Mouse (Mus musculus): ENCODE measurements around the gene Dgat2. TPM values are rescaled to one million over a fixed set of nuclear protein-coding genes. Genes with fewer than 3 reads are reported as not detected.

Gene Dgat2
- polyA plus RNA-seq, 1 experiment from 2014 or later = 38.3 TPM

DNA sequence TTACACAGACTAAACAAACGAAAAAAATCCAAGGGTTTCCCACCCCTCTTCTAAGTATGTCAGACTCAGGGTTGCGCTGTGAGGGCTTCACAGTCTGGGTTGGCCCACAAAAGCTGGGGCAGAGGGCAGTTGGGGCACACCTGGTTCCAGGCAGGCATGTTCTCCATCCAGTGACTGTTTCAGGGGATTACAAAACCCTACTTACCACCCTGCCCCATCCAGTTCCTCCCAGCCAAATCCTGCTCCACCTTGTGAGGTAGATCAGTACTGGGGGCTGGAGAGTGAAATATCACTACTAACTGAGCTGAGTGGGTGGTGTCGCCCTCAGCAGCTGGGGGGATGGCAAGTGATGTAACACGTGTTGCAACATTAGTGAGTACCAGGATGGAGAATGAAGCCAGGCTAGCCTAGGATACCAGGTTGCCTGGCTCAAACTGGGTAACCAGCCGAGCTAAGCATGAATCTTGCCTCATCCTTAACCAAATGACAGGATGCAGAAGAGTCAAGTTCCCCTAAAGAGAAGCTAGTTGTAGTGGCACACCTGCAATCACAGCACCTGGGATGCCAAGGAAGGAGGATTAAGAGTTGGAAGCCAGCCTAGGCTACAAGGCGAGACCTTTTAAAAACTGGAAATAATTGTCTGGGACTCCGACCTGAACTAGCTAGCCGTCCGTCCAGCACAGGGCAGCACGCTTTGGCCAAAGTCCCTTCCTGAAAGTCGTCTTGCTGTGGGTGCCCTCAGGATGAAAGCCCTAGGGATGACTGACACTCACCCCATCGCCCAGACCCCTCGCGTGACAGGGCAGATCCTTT lies 694 bp downstream of the Dgat2 start:
- peak; percentile 1; the same call in 1 of the 2 replicates for ATAC-seq (ENCODE audit: low read depth)
- H3K36me3 ChIP-seq (ENCODE audit: control insufficient read depth, insufficient read depth, low read length) = no peaks in the 10 kb centered on the region
- peak overlapping the region; percentile 98 for H3K4me2 ChIP-seq (ENCODE audit: low read depth, low read length)
- peak overlapping the region; percentile 91 for H3K27ac ChIP-seq (ENCODE audit: low read length)
- H3K4me3 ChIP-seq (ENCODE audit: low read length) = peak overlapping the region; percentile 80
- 18% methylated on average over 14 of the region's 14 CpGs for whole genome bisulfite sequencing
- H3K9me3 ChIP-seq (ENCODE audit: control insufficient read depth, low read length) = no peaks in the 10 kb centered on the region
- peak overlapping the region; percentile 91 for H3K9ac ChIP-seq (ENCODE audit: low read length)
- H3K27me3 ChIP-seq (ENCODE audit: control insufficient read depth, insufficient read depth, low read depth, low read length) = no peaks in the 10 kb centered on the region
- peaks cover 9% of the 10 kb centered on the region for H3K4me1 ChIP-seq (replicated peaks; ENCODE audit: control insufficient read depth, insufficient read depth, low read length)

DNA sequence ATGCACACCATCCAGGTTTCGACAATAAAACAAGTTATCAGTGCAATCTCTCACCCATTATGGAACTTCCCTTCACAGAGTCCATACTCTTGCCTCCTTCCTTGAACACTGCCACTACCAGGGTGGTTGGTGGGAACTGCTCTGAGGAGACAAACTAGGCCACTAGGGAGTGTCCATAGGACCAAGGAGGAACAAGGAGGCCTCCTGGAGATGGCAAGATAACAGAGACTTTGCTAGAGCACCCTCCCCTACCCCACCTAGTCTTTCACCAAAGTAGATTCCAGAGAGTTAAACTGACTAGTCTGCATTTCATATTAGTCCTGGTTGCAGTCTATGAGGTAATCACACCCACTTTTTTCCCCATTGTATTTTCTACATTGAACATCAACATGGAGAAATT lies 2.4 kb downstream of the Dgat2 start:
- peak overlapping the region; percentile 36 for H3K4me2 ChIP-seq (ENCODE audit: low read depth, low read length)
- no peaks in the 10 kb centered on the region for H3K9me3 ChIP-seq (ENCODE audit: control insufficient read depth, low read length)
- no peak overlapping the region for H3K4me3 ChIP-seq (ENCODE audit: low read length)
- H3K9ac ChIP-seq (ENCODE audit: low read length) = no peak overlapping the region
- no peaks in the 10 kb centered on the region for H3K27me3 ChIP-seq (ENCODE audit: control insufficient read depth, insufficient read depth, low read depth, low read length)
- no peak for ATAC-seq (ENCODE audit: low read depth)
- H3K4me1 ChIP-seq (replicated peaks; ENCODE audit: control insufficient read depth, insufficient read depth, low read length) = peaks cover 9% of the 10 kb centered on the region
- no peak overlapping the region for H3K27ac ChIP-seq (ENCODE audit: low read length)
- WGBS = 74% methylated on average over 1 of the region's 1 CpGs
- no peaks in the 10 kb centered on the region for H3K36me3 ChIP-seq (ENCODE audit: control insufficient read depth, insufficient read depth, low read length)

DNA sequence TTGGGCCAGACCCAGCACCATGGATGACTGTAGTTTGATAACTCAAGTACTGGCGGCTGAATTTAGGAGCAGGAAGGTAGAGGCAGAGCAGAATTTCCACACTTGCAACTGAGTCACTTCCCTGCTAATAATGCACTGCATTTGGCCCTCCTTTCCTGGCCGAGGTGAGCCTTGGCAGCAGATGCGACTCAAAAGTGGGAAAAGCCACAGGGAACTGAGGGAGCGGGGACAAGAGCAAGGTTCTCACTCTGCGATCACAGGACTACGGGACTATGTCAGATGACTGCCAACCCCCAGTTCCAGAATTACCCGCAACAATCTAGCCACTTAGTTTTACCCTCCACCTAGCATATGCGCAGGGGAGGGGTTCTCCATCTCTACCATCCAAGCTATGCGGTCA lies 3.2 kb downstream of the Dgat2 start:
- Histone ChIP-seq H3K4me2 (ENCODE audit: low read depth, low read length) (no peak overlapping the region), H3K4me1 (replicated peaks; ENCODE audit: control insufficient read depth, insufficient read depth, low read length) (peaks cover 9% of the 10 kb centered on the region), H3K4me3 (ENCODE audit: low read length) (no peak overlapping the region), H3K9me3 (ENCODE audit: control insufficient read depth, low read length) (no peaks in the 10 kb centered on the region), H3K9ac (ENCODE audit: low read length) (no peak overlapping the region), H3K27ac (ENCODE audit: low read length) (no peak overlapping the region), H3K36me3 (ENCODE audit: control insufficient read depth, insufficient read depth, low read length) (no peaks in the 10 kb centered on the region), H3K27me3 (ENCODE audit: control insufficient read depth, insufficient read depth, low read depth, low read length) (no peaks in the 10 kb centered on the region)
- ATAC-seq (ENCODE audit: low read depth) = no peak
- 89% methylated on average over 9 of the region's 9 CpGs for WGBS

DNA sequence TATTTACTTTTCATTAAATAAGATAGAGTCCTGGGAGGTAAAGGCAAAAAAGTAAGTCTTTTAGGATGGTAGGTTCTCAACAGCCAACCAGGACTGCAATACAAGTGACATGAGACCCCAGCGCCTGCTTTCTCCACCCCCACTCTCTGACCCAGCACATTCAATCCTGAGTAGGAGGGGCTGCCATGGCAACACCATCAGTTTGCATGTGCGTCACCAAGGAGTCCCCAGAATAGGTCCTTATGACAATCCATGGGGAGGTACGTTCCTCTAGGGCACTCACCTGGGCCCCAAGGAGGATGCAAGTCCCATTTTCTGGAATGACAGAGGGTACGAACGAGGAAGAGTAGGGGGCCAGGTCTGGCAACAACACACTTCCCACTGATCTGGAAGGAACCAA lies 5.1 kb downstream of the Dgat2 start:
- H3K4me2 ChIP-seq (ENCODE audit: low read depth, low read length) = no peak overlapping the region
- WGBS = 81% methylated on average over 5 of the region's 5 CpGs
- no peak overlapping the region for H3K4me3 ChIP-seq (ENCODE audit: low read length)
- H3K27me3 ChIP-seq (ENCODE audit: control insufficient read depth, insufficient read depth, low read depth, low read length) = no peaks in the 10 kb centered on the region
- no peak for ATAC-seq (ENCODE audit: low read depth)
- H3K9ac ChIP-seq (ENCODE audit: low read length) = no peak overlapping the region
- H3K36me3 ChIP-seq (ENCODE audit: control insufficient read depth, insufficient read depth, low read length) = no peaks in the 10 kb centered on the region
- no peak overlapping the region for H3K27ac ChIP-seq (ENCODE audit: low read length)
- peaks cover 9% of the 10 kb centered on the region for H3K4me1 ChIP-seq (replicated peaks; ENCODE audit: control insufficient read depth, insufficient read depth, low read length)
- H3K9me3 ChIP-seq (ENCODE audit: control insufficient read depth, low read length) = no peaks in the 10 kb centered on the region

DNA sequence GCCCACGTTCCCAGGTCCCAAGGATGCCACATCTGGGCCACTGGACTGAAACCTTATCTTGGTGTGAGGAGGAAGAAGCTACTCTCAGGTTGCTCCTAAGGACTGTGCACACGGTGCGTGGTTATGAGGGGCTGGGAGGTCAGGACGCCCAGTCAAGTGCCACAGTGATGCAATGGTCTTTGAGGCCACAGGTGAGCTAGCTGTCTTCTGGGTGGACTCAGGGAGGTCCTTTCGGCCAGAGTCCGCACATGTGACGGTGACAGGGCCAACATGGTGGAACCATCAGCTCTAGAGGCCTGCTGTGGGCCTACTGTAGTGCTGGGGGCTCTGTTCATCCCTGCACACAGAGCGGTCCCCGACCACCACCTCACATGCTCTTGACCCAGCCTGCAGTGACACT lies 6.9 kb downstream of the Dgat2 start:
- ATAC-seq (ENCODE audit: low read depth) = no peak
- Histone ChIP-seq H3K4me1 (replicated peaks; ENCODE audit: control insufficient read depth, insufficient read depth, low read length) (peaks cover 2% of the 10 kb centered on the region; the same call in 1 of the 2 replicates), H3K9ac (ENCODE audit: low read length) (no peak overlapping the region), H3K36me3 (ENCODE audit: control insufficient read depth, insufficient read depth, low read length) (no peaks in the 10 kb centered on the region), H3K27me3 (ENCODE audit: control insufficient read depth, insufficient read depth, low read depth, low read length) (no peaks in the 10 kb centered on the region), H3K4me3 (ENCODE audit: low read length) (no peak overlapping the region), H3K9me3 (ENCODE audit: control insufficient read depth, low read length) (no peaks in the 10 kb centered on the region), H3K4me2 (ENCODE audit: low read depth, low read length) (no peak overlapping the region), H3K27ac (ENCODE audit: low read length) (no peak overlapping the region)
- WGBS = 89% methylated on average over 9 of the region's 9 CpGs

DNA sequence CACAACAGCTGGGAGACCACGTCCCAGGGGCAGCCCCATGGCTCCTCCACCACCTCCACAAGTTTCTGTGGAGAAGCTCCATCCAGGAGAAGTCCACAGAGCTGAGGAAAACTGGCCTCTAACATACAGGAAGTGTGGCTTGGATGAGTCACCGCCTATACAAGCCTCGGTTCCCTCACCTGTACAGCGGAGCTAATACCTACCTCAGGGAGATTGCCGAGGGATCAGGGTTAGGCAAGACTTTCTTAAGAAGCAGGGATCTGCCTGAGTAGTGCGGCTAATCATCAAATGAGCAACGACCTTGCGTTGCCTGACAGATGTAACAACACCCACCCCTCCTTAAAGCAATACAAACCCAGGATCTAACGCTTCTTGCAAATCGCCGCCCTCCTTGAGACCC lies 7.4 kb downstream of the Dgat2 start:
- Histone ChIP-seq H3K9me3 (ENCODE audit: control insufficient read depth, low read length) (no peaks in the 10 kb centered on the region), H3K4me2 (ENCODE audit: low read depth, low read length) (no peak overlapping the region), H3K4me1 (replicated peaks; ENCODE audit: control insufficient read depth, insufficient read depth, low read length) (no peaks in the 10 kb centered on the region; the same call in 1 of the 2 replicates), H3K27ac (ENCODE audit: low read length) (no peak overlapping the region), H3K9ac (ENCODE audit: low read length) (no peak overlapping the region), H3K4me3 (ENCODE audit: low read length) (no peak overlapping the region), H3K27me3 (ENCODE audit: control insufficient read depth, insufficient read depth, low read depth, low read length) (no peaks in the 10 kb centered on the region), H3K36me3 (ENCODE audit: control insufficient read depth, insufficient read depth, low read length) (no peaks in the 10 kb centered on the region)
- no peak for ATAC-seq (ENCODE audit: low read depth)
- WGBS = 70% methylated on average over 11 of the region's 11 CpGs

DNA sequence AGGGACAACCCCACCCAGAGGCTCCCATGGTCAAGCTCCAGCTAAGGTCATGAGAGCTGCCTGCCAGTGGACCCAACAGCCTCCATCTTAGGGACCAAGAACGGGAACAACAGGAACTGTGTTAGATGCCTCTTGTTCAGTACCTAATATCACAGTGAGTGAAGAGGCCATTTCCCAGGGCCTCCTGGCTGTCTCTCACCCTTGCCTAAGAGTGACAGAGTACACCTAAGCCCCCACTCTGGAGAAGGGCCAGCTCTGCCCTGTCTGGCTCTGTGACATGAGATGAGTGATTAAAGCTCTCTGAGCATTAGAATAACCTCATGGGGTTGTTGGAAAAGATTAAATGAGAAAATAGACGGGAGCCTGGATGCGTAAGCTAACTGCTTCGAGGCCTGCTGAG lies 8.5 kb downstream of the Dgat2 start:
- H3K36me3 ChIP-seq (ENCODE audit: control insufficient read depth, insufficient read depth, low read length) = no peaks in the 10 kb centered on the region
- H3K4me1 ChIP-seq (replicated peaks; ENCODE audit: control insufficient read depth, insufficient read depth, low read length) = no peaks in the 10 kb centered on the region; the same call in 1 of the 2 replicates
- no peak overlapping the region for H3K4me2 ChIP-seq (ENCODE audit: low read depth, low read length)
- H3K27me3 ChIP-seq (ENCODE audit: control insufficient read depth, insufficient read depth, low read depth, low read length) = no peaks in the 10 kb centered on the region
- WGBS = 78% methylated on average over 4 of the region's 4 CpGs
- no peaks in the 10 kb centered on the region for H3K9me3 ChIP-seq (ENCODE audit: control insufficient read depth, low read length)
- H3K9ac ChIP-seq (ENCODE audit: low read length) = no peak overlapping the region
- no peak for ATAC-seq (ENCODE audit: low read depth)
- H3K4me3 ChIP-seq (ENCODE audit: low read length) = no peak overlapping the region
- H3K27ac ChIP-seq (ENCODE audit: low read length) = no peak overlapping the region

DNA sequence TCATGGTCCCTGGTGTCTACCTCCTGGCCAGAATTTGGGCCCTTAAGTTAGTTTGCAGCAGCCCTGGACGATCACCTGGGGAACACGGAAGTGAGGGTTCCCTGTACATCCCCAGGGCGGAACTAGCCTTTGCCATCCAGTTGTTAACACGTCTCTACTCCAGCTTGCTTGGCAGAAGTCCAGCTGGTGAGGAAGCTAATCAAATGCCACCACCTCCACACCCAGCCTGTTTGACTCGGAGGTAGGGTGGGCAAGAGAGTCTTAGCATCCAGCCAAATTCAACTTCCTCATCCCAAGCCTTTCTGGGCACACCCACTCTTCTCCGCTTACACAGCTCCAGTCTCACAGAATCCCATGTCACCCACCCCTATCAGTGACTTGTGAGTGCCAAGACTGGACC lies 9.6 kb downstream of the Dgat2 start:
- Histone ChIP-seq H3K36me3 (ENCODE audit: control insufficient read depth, insufficient read depth, low read length) (no peaks in the 10 kb centered on the region), H3K9ac (ENCODE audit: low read length) (no peak overlapping the region), H3K4me3 (ENCODE audit: low read length) (no peak overlapping the region), H3K27ac (ENCODE audit: low read length) (no peak overlapping the region), H3K27me3 (ENCODE audit: control insufficient read depth, insufficient read depth, low read depth, low read length) (no peaks in the 10 kb centered on the region), H3K9me3 (ENCODE audit: control insufficient read depth, low read length) (no peaks in the 10 kb centered on the region), H3K4me1 (replicated peaks; ENCODE audit: control insufficient read depth, insufficient read depth, low read length) (peaks cover under 1% of the 10 kb centered on the region; the same call in 1 of the 2 replicates), H3K4me2 (ENCODE audit: low read depth, low read length) (no peak overlapping the region)
- ATAC-seq (ENCODE audit: low read depth) = 0 out of 2 replicates have a peak, but pooled peaks have one; percentile 36
- WGBS = 54% methylated on average over 6 of the region's 6 CpGs

DNA sequence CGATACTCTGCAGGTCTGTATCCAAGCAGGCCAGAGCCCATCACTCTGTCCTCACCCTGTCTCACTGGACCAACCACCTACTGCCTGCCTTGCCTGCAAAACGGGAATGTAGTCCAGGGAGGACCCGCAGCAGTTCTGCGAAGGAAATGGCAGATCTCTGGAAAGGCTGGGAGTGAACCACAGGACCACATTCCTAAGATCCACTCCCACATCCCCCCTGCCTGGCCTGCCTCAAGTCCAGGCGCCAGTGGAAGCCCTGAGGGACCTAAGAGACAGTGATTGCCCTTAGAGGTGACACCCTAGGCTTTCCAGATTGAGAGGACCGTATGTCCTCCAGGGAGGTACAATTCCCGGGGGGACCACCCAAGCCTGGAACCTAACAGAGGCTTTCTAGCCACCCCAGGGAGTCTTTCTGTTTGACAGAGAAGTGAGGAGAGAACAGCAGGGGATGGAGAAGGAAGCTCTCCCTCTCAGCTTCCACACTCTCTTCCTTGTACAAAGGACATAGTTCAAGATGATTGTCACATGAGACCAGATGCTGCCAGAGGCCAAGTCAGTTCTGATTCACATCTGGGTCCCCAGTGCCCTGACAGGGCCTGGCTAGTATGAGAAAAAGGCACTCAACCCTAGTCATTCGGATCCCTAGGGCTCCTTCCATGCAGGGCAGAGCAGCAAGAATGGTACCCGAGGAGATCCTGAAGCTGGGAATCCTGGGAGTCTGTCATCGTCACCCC lies 10.6 kb downstream of the Dgat2 start:
- 60% methylated on average over 10 of the region's 10 CpGs for WGBS
- no peaks in the 10 kb centered on the region for H3K9me3 ChIP-seq (ENCODE audit: control insufficient read depth, low read length)

More for the DNA sequence above, 10.6 kb downstream of the Dgat2 start:
- peaks cover 3% of the 10 kb centered on the region; the same call in 1 of the 2 replicates for H3K4me1 ChIP-seq (replicated peaks; ENCODE audit: control insufficient read depth, insufficient read depth, low read length)
- H3K4me3 ChIP-seq (ENCODE audit: low read length) = no peak overlapping the region
- H3K27ac ChIP-seq (ENCODE audit: low read length) = no peak overlapping the region
- H3K4me2 ChIP-seq (ENCODE audit: low read depth, low read length) = no peak overlapping the region
- no peaks in the 10 kb centered on the region for H3K27me3 ChIP-seq (ENCODE audit: control insufficient read depth, insufficient read depth, low read depth, low read length)
- H3K9ac ChIP-seq (ENCODE audit: low read length) = no peak overlapping the region
- ATAC-seq (ENCODE audit: low read depth) = no peak
- H3K36me3 ChIP-seq (ENCODE audit: control insufficient read depth, insufficient read depth, low read length) = no peaks in the 10 kb centered on the region
